Mouse (Mus musculus) adrenal gland, adult 2 months (tissue): ENCODE measurements around the gene 2810004N23Rik. TPM values are rescaled to one million over a fixed set of nuclear protein-coding genes. Genes with fewer than 3 reads are reported as not detected.

Source experiments
- DNase-seq: peaks from one replicate; pipeline ENCODE4 v3.0.0; 2021
- long read RNA-seq: library from polyadenylated mRNA; stranded (forward); transcript quantifications from one replicate; pipeline ENCODE4 v2.0.0, GENCODE M21; 2021
- polyA plus RNA-seq: library from polyadenylated mRNA; depleted of rRNA; stranded (reverse); fragments of >200 nt; gene quantifications from 2 replicates; pipeline ENCODE4 v1.2.3, GENCODE M21; 2012; rRNA removed
- total RNA-seq, 2 experiments: library from RNA; stranded (reverse); gene quantifications; 2 replicates each; pipeline ENCODE4 v1.2.3; 2021

The 2810004N23Rik gene
- total RNA-seq, result 10 to 100 TPM; 25.9 to 28.0 TPM
- 7.6 and 10.7 TPM in 2 replicates for polyA plus RNA-seq
- long read RNA-seq, transcript 2810004N23Rik-201 (7 exons, 2,340 nt), result major isoform, 24 of 29 reads
- long read RNA-seq, partial matches to known transcripts, result 0 of 29 reads
- long read RNA-seq, other reads (novel, unspliced or antisense), result 3 of 29 reads

DNA sequence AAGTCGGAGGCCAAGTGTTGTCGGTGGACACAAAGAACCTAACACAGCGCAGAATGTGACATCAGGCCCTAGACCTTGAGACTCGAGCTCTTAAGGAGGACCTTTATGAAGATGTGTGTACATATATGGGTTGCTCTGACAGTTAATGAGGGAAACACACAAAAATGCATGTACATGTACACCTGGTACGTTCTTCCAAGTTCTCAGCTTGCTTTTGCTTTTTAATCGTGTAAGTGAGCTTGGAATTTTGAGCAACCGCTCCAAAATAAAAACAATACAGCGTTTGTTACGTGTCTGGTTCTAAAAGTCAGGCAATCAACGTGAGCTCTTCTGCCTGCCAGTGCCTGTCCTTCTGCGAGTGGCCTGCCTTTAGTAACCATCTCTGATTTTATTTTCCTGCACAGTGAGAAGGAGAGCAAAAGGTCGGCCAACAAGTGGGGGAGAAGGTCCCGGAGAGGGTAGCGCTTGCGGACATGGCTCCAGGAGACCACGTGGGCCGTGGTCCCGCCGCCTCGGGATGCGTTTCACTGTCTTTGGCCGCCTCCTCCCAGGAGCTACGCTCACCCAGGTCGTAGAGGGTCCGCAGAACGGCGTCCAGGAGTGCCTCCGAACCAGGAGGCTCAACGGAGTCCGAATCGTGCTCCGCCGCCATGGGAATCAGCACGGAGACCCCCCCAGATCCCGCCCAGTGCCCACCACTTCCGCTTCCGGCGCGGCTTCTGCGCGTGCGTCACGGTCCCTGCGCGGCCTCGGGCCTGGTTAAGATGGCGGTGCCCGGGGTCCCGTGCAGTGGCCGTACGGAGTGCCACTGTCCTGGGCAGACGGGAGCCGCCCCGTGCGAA lies at the start of gene 2810004N23Rik, which contains the start of gene Gnpat:
Gene 2810004N23Rik (minus strand): TSS at position 800 of the 842 bp plus-strand sequence.
Gene Gnpat (plus strand): TSS at position 713 of the 842 bp plus-strand sequence.
- peak; percentile 97 for DNase-seq

- DNase-seq, result no peak
These were observed 49.3 kb upstream of the 2810004N23Rik start for GRCm38 (mm10) chr8:124911938-124912872.

DNA sequence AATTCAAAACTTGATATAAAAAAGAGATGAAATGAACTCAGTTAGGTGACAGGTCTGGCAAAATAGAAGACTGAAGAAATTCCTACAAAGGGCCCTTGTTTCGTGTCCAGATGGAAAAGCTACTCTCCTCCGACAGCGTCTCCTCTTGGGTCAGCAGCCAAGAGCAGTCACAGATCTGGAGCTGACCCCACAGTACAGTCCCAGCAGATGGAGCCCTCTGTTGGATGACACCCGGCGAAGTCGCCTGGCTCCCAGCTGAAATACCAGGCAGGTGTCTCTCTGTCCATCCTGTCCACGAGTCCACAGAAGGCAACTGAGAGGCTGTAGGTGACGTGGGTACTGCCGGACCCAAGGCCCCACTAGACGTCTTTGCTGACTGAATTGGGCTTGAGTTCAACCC lies 47.4 kb upstream of the 2810004N23Rik start:
- DNase-seq, result no peak

GRCm38 (mm10) chr8:124909936-124910335 lies 47.0 kb upstream of the 2810004N23Rik start:
- peak; percentile 51 for DNase-seq

DNA sequence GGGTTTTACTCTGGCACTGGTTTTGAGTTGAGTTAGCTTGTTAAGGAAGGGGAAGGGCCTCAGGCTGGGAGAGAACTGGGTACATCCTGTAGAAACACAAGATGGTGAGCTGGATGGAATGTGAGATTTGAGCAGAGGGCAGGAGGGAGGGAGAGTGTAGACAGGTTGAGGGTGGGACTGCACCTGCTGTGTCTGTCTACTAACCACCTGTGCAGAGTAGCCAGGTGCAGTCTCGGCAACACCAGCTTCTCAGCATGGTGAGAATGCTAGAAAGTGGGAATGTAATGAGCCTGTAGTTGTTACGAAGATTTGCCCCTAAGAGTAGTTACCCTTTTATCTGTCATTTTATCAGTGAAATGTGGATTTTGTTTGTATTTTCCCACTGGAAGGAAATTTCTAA lies 42.6 kb upstream of the 2810004N23Rik start:
- no peak for DNase-seq

DNA sequence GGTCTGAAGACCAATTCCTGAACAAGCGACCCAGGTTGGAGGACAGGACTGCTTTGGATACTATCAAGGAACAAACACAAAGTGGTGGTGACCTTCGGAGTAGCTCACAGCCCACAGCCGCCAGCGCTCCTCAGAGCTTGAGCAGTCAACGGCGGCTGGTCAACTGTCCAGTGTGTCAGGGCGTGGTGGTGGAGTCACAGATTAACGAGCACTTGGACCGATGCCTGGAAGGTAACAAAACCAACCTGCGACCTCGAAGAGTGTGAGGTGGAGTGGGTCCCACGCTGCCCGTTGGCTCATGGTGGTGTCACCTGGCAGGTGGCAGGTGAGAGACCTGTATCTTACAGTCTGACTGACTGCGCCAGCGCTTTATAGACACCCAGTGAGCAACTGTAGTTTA lies 40.3 kb upstream of the 2810004N23Rik start:
- DNase-seq, result no peak

DNA sequence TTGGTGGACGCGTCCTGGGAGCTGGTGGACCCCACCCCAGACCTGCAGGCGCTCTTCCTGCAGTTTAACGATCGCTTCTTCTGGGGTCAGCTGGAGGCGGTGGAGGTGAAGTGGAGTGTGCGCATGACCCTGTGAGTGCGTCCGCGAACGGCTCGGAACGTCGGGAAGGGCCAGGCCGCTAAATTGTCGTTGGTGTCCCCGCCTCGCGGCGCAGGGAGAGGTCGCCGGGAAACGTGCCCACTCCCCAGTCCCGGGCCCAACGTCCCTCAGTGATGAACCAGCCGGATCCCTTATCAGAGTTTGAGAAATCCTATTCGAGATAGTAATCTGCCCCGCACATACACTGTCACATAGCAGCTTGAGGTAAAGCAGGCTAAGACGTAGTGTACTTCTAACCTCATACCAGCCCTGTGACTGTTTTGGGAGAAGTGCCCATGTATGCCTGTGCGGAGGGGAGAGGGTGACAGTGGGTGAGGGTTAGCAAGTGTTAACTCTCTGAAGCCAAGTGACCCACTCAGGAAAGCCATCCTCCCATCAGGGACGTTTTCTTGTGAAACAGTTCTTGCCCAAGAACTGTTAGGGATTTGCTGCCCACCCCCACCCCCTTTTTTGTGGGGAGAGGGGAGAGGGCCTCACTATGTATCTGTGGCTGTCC lies 35.5 kb upstream of the 2810004N23Rik start:
- no peak for DNase-seq

- DNase-seq, result peak; percentile 99
These were observed 34.7 kb upstream of the 2810004N23Rik start, which contains the start of the genes Exoc8 and Sprtn for GRCm38 (mm10) chr8:124897386-124898250. TSS of gene Exoc8 (minus strand) at chr8:124897705. TSS of gene Sprtn (plus strand) at chr8:124897886.

DNA sequence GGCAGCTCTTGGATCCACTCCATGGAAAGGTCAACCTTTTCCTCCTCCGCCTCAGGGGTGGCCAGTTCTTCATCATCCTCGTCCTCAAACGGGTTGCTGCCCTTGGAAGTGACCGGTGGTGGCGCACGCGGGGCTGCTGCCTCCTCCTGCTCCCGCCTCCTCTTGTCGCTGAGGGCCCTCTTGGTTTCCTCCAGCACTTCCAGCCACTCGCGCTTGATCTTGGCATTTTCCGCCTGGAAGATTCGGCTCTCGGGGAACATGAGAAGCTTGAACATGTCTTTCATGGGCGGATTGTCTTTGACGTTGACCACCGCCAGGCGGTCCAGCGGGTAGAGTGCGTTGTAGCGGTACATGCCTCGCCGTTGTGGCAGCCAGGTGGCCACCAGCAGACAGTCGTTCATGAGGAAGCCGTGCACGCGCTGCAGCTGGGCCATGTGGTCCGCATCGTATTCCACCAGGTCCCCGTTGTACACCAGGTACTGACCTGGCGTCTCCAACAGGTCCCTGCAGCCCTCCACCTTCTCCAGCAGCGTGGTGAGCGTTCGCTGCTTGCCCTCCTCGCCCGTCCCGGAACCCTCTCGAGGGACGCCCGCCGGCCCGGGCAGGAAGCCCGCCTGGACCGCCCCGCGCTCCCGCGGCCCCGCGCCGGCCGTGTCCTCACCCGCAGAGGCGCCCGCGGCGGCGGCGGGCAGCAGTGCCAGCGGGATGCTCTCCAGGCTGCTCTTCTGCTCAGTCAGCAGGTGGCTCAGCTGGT lies 33.9 kb upstream of the 2810004N23Rik start:
- peak; percentile 88 for DNase-seq

- no peak for DNase-seq
These were observed 33.2 kb upstream of the 2810004N23Rik start for GRCm38 (mm10) chr8:124896010-124896631.

GRCm38 (mm10) chr8:124892596-124892995 lies 29.7 kb upstream of the 2810004N23Rik start:
- no peak for DNase-seq

DNA sequence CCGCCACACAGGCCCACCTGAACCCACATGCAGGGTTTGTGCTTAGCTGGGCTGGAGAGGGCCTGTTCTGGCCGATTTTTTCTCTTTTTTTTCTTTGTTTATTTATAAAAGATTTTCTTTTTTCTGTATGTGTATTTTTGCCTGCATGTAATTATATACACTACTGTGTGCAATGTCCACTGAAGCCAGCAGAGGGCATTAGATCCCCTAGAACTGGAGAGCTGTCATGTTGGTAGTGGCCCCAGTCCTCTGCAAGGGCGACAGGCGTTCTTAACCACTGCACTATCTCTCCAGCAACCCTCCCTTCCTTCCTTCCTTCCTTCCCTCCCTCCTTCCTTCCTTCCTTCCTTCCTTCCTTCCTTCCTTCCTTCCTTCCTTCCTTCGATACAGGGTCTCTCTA lies 25.5 kb upstream of the 2810004N23Rik start:
- DNase-seq, result no peak

- no peak for DNase-seq
These were observed 16.1 kb upstream of the 2810004N23Rik start for GRCm38 (mm10) chr8:124878946-124879526.

DNA sequence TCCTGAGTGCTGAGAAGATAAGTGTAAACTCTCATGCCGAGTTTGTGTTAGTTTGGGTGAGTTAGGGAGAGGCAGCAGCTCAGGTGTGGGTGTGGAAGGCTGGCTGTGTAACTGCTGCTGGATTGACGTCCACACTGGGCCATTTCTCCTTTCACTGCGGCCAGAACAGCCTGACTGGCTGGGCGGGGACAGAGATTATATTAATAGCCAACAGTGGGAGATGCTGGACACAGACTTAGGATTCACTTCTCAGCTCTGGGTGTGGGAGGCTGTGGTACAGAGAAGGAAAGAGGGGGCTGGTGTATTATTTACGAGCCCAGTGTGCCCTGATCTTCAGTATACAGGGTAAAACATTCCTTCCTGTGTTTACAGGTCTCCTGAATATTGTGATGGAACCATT lies 15.2 kb upstream of the 2810004N23Rik start:
- no peak for DNase-seq

DNA sequence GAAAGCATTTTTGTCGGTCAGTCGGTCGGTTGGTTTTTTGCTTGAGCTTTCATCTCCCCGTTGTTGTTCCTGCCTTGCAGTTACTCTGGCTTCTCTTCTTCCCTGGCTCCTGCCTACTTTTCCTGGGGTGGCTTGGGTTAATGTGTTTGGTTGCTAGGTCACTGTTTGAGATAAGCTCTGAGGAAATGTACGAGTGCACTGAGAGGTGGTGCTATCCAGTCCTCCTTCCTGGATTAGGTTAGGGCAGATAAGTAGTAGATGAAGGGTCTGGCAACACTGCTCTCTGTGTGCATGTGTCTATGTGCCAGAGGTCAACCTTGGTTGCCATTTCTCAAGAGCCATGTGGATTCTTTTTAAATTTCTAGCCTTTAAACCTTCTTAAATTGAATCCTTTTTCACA lies 9.8 kb upstream of the 2810004N23Rik start:
- no peak for DNase-seq

- no peak for DNase-seq
These were observed 9.2 kb upstream of the 2810004N23Rik start for GRCm38 (mm10) chr8:124872081-124872480.

- DNase-seq, result no peak
These were observed 8.6 kb upstream of the 2810004N23Rik start for GRCm38 (mm10) chr8:124871474-124871873.

DNA sequence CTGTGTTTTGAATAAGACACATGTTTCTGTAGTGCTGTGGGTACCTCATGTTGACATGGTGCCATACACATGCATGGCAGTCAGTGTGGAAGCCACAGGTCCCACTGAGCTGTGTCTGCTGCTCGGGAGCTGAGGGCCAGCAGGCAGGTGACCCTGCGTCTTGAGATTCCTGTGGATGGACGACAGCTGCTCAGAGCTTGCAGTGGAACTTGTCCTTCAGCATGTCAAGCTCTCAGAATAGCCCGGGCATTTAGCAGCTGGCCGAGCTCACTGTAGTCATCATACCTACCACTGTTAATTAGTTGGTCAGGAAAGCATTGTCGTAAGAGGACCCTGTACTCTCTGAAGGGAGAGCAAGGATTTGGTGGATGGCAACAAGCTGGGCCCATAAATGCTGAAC lies 6.8 kb upstream of the 2810004N23Rik start:
- no peak for DNase-seq

DNA sequence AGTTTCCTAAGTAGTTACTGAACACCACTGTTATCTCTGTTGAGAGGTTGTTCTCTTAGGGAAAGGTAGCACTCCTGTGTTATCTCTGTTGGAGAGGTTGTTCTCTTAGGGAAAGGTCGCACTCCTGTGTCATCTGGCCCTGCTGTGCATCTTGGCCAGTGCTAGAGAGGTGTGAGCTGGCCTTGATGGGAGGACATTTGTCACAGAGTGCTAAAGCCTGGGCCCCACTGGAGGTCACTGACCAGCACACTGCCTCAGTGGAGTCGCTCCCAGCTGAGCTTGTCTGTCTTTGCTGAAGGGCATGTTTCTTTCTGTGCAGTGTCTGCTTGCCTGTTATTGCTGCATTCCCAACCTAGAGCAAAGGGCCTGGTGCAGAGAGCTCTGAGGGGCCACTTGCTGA lies 4.2 kb upstream of the 2810004N23Rik start:
- peak; percentile 67 for DNase-seq
